In genomic region chr4:134127793-134128192, GRCm38 (mm10) we compare ENCODE assay signal across 8 mouse cellular contexts. TPM values are rescaled to one million over a fixed set of nuclear protein-coding genes. Genes with fewer than 3 reads are reported as not detected.
DNase-seq lines count a peak whose midpoint lies in the region; ATAC-seq and TF ChIP-seq lines count a peak whose summit lies in the region.

No protein-coding gene starts in this region.

- intact Hi-C loops in heart, postnatal 10 days (cut with DNase I) = no loop called here

- no peak for ATAC-seq in heart, embryonic 11.5 days (replicated peaks; ENCODE audit: insufficient number of reproducible peaks, low FRiP score, low TSS enrichment)
- ATAC-seq in forebrain, embryonic 14.5 days = no peak
- ATAC-seq in liver, embryonic 14.5 days (ENCODE audit: insufficient read depth) = no peak

- H3K27ac ChIP-seq in heart, embryonic 11.5 days (ENCODE audit: low read depth, low read length) = peak overlapping the region; percentile 86; the same call in 1 of the 2 replicates
- no peak overlapping the region for H3K27ac ChIP-seq in forebrain, embryonic 14.5 days (ENCODE audit: low read depth, low read length)
- H3K27ac ChIP-seq in liver, embryonic 14.5 days = no peak overlapping the region

- no peak for TF ChIP-seq CTCF in E14TG2a.4 (conservative IDR thresholded peaks at IDR 0.05; ENCODE audit: low read length)
- TF ChIP-seq CTCF in liver, embryonic 14.5 days (IDR thresholded peaks at IDR 0.05; ENCODE audit: low read depth) = no peak

- peak overlapping the region; percentile 81 for H3K4me2 ChIP-seq in heart, embryonic 11.5 days
- peak overlapping the region; percentile 76 for H3K4me2 ChIP-seq in forebrain, embryonic 14.5 days (ENCODE audit: low read length)
- H3K4me2 ChIP-seq in liver, embryonic 14.5 days (ENCODE audit: low read depth) = peak overlapping the region; percentile 80

- H3K36me3 ChIP-seq in heart, embryonic 11.5 days (ENCODE audit: control insufficient read depth, insufficient read depth, low read length) = peaks cover 3% of the 10 kb centered on the region
- H3K36me3 ChIP-seq in E14TG2a.4 (ENCODE audit: insufficient read depth, low read length) = peaks cover 71% of the 10 kb centered on the region
- H3K36me3 ChIP-seq in forebrain, embryonic 14.5 days (ENCODE audit: control insufficient read depth, insufficient read depth, low read length) = peaks cover 12% of the 10 kb centered on the region
- peaks cover 9% of the 10 kb centered on the region for H3K36me3 ChIP-seq in liver, embryonic 14.5 days (replicated peaks; ENCODE audit: control insufficient read depth, insufficient read depth, low read depth)

- no peaks in the 10 kb centered on the region for H3K27me3 ChIP-seq in heart, embryonic 11.5 days (ENCODE audit: control insufficient read depth, insufficient read depth, low read length)
- H3K27me3 ChIP-seq in E14TG2a.4 (ENCODE audit: insufficient read depth, low read length) = no peaks in the 10 kb centered on the region
- no peaks in the 10 kb centered on the region for H3K27me3 ChIP-seq in forebrain, embryonic 14.5 days (replicated peaks; ENCODE audit: control insufficient read depth, insufficient read depth, low read length)
- no peaks in the 10 kb centered on the region for H3K27me3 ChIP-seq in liver, embryonic 14.5 days (ENCODE audit: control insufficient read depth, insufficient read depth, low read length)

- peak overlapping the region; percentile 89 for H3K9ac ChIP-seq in heart, embryonic 11.5 days (ENCODE audit: low read depth, low read length)
- peak overlapping the region; percentile 88 for H3K9ac ChIP-seq in forebrain, embryonic 14.5 days (ENCODE audit: low read length)
- peak overlapping the region; percentile 63 for H3K9ac ChIP-seq in liver, embryonic 14.5 days (replicated peaks)

- H3K4me1 ChIP-seq in heart, embryonic 11.5 days (ENCODE audit: control insufficient read depth, insufficient read depth, low read length) = peaks cover 27% of the 10 kb centered on the region
- peaks cover 76% of the 10 kb centered on the region for H3K4me1 ChIP-seq in E14TG2a.4 (replicated peaks; ENCODE audit: low read depth, low read length)
- peaks cover 10% of the 10 kb centered on the region for H3K4me1 ChIP-seq in forebrain, embryonic 14.5 days (ENCODE audit: control insufficient read depth, insufficient read depth, low read length)
- peaks cover 5 to 22% of the 10 kb centered on the region in 2 experiments for H3K4me1 ChIP-seq in liver, embryonic 14.5 days (replicated peaks; ENCODE audit: control insufficient read depth in 2 of 2, insufficient read depth in 2 of 2, low read length in 1 of 2)

- H3K4me3 ChIP-seq in heart, embryonic 11.5 days (ENCODE audit: low read depth, low read length) = peak overlapping the region; percentile 89
- H3K4me3 ChIP-seq in E14TG2a.4 (replicated peaks; ENCODE audit: low read length) = peak overlapping the region; percentile 91
- H3K4me3 ChIP-seq in forebrain, embryonic 14.5 days (ENCODE audit: low read depth, low read length) = peak overlapping the region; percentile 82
- H3K4me3 ChIP-seq in liver, embryonic 14.5 days (ENCODE audit: insufficient read depth in 1 of 2, low read depth in 2 of 2, low read length in 2 of 2) = peak overlapping the region; percentile 62 to 67

- H3K9me3 ChIP-seq in heart, embryonic 11.5 days (replicated peaks; ENCODE audit: control insufficient read depth, low read length) = no peaks in the 10 kb centered on the region
- no peaks in the 10 kb centered on the region for H3K9me3 ChIP-seq in E14TG2a.4 (ENCODE audit: low read length)
- no peaks in the 10 kb centered on the region for H3K9me3 ChIP-seq in forebrain, embryonic 14.5 days (replicated peaks; ENCODE audit: control insufficient read depth, low read length)
- H3K9me3 ChIP-seq in liver, embryonic 14.5 days (ENCODE audit: control insufficient read depth, low read length) = no peaks in the 10 kb centered on the region

- 55% methylated on average over 8 of the region's 8 CpGs for WGBS in heart, embryonic 11.5 days (ENCODE audit: insufficient replicate concordance)
- WGBS in forebrain, embryonic 14.5 days = 63% methylated on average over 8 of the region's 8 CpGs
- WGBS in liver, embryonic 14.5 days (ENCODE audit: insufficient replicate concordance) = 46% methylated on average over 8 of the region's 8 CpGs

- no peak for DNase-seq in heart, postnatal 10 days
- no peak for DNase-seq in forebrain, embryonic 14.5 days (ENCODE audit: low spot score)
- no peak for DNase-seq in liver, embryonic 14.5 days (ENCODE audit: low read depth in 3 of 3, low spot score in 3 of 3)
- no peak for DNase-seq in frontal cortex, postnatal 10 days (ENCODE audit: low spot score in 2 of 2)
- DNase-seq in cerebellum, postnatal 14 days = no peak
- no peak for DNase-seq in urinary bladder, adult 2 months (ENCODE audit: low spot score)

- no peak for TF ChIP-seq EP300 in liver, embryonic 14.5 days (IDR thresholded peaks at IDR 0.05; ENCODE audit: low read depth)

RNA-seq across cellular contexts. Expression of gene Sh3bgrl3, which starts 0.8 kb away (rescaled TPM):
- 179 and 220 TPM in 2 replicates for polyA plus RNA-seq in heart, embryonic 11.5 days (2014; fragmentation: Nextera tagmentation; extraction: Ambion mirVana)
- total RNA-seq in heart, postnatal 10 days (2021) = 10 to 100 TPM; 69.9 to 74.6 TPM
- polyA plus RNA-seq in forebrain, embryonic 14.5 days (2014; fragmentation: Nextera tagmentation; extraction: Ambion mirVana) = 351 and 372 TPM in 2 replicates
- polyA plus RNA-seq in liver, embryonic 14.5 days (2012; rRNA removed) = 70.8 and 79.9 TPM in 2 replicates
- polyA plus RNA-seq in liver, embryonic 14.5 days (2014; fragmentation: Nextera tagmentation; extraction: Ambion mirVana) = 142 and 153 TPM in 2 replicates
- polyA plus RNA-seq in urinary bladder, adult 2 months (2012; rRNA removed) = 337 and 349 TPM in 2 replicates

RNA-seq across cellular contexts. Expression of gene Ubxn11, which starts 25.4 kb away (rescaled TPM):
- polyA plus RNA-seq in heart, embryonic 11.5 days (2014; fragmentation: Nextera tagmentation; extraction: Ambion mirVana) = 2.0 and 3.2 TPM in 2 replicates
- total RNA-seq in heart, postnatal 10 days (2021) = 1 to 10 TPM; 2.0 to 2.3 TPM
- polyA plus RNA-seq in forebrain, embryonic 14.5 days (2014; fragmentation: Nextera tagmentation; extraction: Ambion mirVana) = 9.0 and 12.5 TPM in 2 replicates
- polyA plus RNA-seq in liver, embryonic 14.5 days (2012; rRNA removed) = 1.4 TPM in 2 replicates
- polyA plus RNA-seq in liver, embryonic 14.5 days (2014; fragmentation: Nextera tagmentation; extraction: Ambion mirVana) = 2.0 and 3.7 TPM in 2 replicates
- polyA plus RNA-seq in urinary bladder, adult 2 months (2012; rRNA removed) = 4.1 and 4.2 TPM in 2 replicates

RNA-seq across cellular contexts. Expression of gene Cd52, which starts 32.9 kb away (rescaled TPM):
- 3.9 and 6.2 TPM in 2 replicates for polyA plus RNA-seq in heart, embryonic 11.5 days (2014; fragmentation: Nextera tagmentation; extraction: Ambion mirVana)
- total RNA-seq in heart, postnatal 10 days (2021) = 1 to 10 TPM; 3.4 to 6.5 TPM
- polyA plus RNA-seq in forebrain, embryonic 14.5 days (2014; fragmentation: Nextera tagmentation; extraction: Ambion mirVana) = 1.3 and 2.3 TPM in 2 replicates
- 17.1 and 31.5 TPM in 2 replicates for polyA plus RNA-seq in liver, embryonic 14.5 days (2012; rRNA removed)
- 31.0 and 36.7 TPM in 2 replicates for polyA plus RNA-seq in liver, embryonic 14.5 days (2014; fragmentation: Nextera tagmentation; extraction: Ambion mirVana)
- 31.3 and 32.6 TPM in 2 replicates for polyA plus RNA-seq in urinary bladder, adult 2 months (2012; rRNA removed)

RNA-seq across cellular contexts. Expression of gene Cep85, which starts 59.1 kb away (rescaled TPM):
- polyA plus RNA-seq in heart, embryonic 11.5 days (2014; fragmentation: Nextera tagmentation; extraction: Ambion mirVana) = 23.1 and 27.9 TPM in 2 replicates
- total RNA-seq in heart, postnatal 10 days (2021) = 10 to 100 TPM; 29.9 to 32.0 TPM
- polyA plus RNA-seq in forebrain, embryonic 14.5 days (2014; fragmentation: Nextera tagmentation; extraction: Ambion mirVana) = 20.1 and 21.3 TPM in 2 replicates
- polyA plus RNA-seq in liver, embryonic 14.5 days (2012; rRNA removed) = 14.2 and 16.9 TPM in 2 replicates
- 30.2 and 35.2 TPM in 2 replicates for polyA plus RNA-seq in liver, embryonic 14.5 days (2014; fragmentation: Nextera tagmentation; extraction: Ambion mirVana)
- polyA plus RNA-seq in urinary bladder, adult 2 months (2012; rRNA removed) = 22.9 and 23.6 TPM in 2 replicates
